In the genomic region with DNA sequence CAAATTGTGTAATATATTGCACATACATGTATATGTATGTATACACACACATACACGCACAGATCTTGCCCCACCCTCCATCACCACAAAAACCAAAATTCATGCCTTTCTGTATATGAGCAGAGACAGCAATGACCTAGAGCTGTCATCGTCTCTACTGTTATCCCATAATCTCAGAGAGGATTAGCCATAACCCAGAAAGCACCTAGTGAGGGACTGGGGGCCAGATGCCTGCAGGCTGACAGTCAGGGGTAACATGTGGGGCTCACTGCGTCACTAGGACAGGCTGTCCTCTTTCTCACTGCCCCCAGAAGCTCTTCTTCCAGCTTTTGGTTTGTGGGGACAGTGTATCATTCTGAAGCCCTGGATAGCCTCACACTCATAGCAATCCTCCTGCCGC, we compare ENCODE assay signal across 18 mouse cellular contexts. TPM values are rescaled to one million over a fixed set of nuclear protein-coding genes. Genes with fewer than 3 reads are reported as not detected.
DNase-seq lines count a peak whose midpoint lies in the region; ATAC-seq and TF ChIP-seq lines count a peak whose summit lies in the region.
"Had no signal": no experiment of that assay in that cellular context is flagged by ENCODE, and none has a peak within 500 bp of the region (broad histone marks: within the 10 kb centered on the region; RNA-seq: fewer than 3 reads in every experiment).

No protein-coding gene starts in this region.

- H3K36me3 ChIP-seq in heart, embryonic 15.5 days, result no peaks in the 10 kb centered on the region
- no peaks in the 10 kb centered on the region for H3K36me3 ChIP-seq in lung, postnatal 0 days (ENCODE audit: insufficient read depth, low read length)
- H3K36me3 ChIP-seq in embryonic facial prominence, embryonic 10.5 days (replicated peaks), result no peaks in the 10 kb centered on the region
- no peaks in the 10 kb centered on the region for H3K36me3 ChIP-seq in stomach, embryonic 15.5 days
- H3K36me3 ChIP-seq: embryonic facial prominence, embryonic 13.5 days; hindbrain, embryonic 13.5 days; liver, embryonic 15.5 days; midbrain, embryonic 10.5 days had no signal

- H3K27me3 ChIP-seq in heart, embryonic 15.5 days, result no peaks in the 10 kb centered on the region
- H3K27me3 ChIP-seq in lung, postnatal 0 days (replicated peaks; ENCODE audit: insufficient read depth, low read length), result no peaks in the 10 kb centered on the region
- no peaks in the 10 kb centered on the region for H3K27me3 ChIP-seq in embryonic facial prominence, embryonic 10.5 days (replicated peaks; ENCODE audit: low read depth, poor library complexity, severe bottlenecking)
- no peaks in the 10 kb centered on the region for H3K27me3 ChIP-seq in stomach, embryonic 15.5 days (replicated peaks)
- H3K27me3 ChIP-seq: embryonic facial prominence, embryonic 13.5 days; forebrain, embryonic 13.5 days; hindbrain, embryonic 13.5 days; liver, embryonic 15.5 days had no signal

- no peak for DNase-seq in heart, postnatal 36 days
- no peak for DNase-seq in lung, postnatal 0 days (ENCODE audit: low spot score)
- DNase-seq in lung, adult 2 months, result no peak
- no peak for DNase-seq in embryonic facial prominence, embryonic 10.5 days (ENCODE audit: low spot score)
- DNase-seq in gastrocnemius, postnatal 36 days, result no peak
- DNase-seq: adrenal gland, adult 2 months; cerebellum, postnatal 25 days; gastrocnemius, postnatal 14 days; kidney, adult 9 months; layer of hippocampus, adult 9-11 months had no signal

- no peak for TF ChIP-seq POLR2A in lung, adult 2 months (IDR thresholded peaks at IDR 0.05; ENCODE audit: borderline replicate concordance, extremely low read depth, low read depth, low read length)

- no peak overlapping the region for H3K4me3 ChIP-seq in heart, embryonic 15.5 days
- H3K4me3 ChIP-seq in lung, postnatal 0 days (ENCODE audit: low read depth, low read length), result no peak overlapping the region
- H3K4me3 ChIP-seq in lung, adult 2 months (replicated peaks; ENCODE audit: extremely low read depth, low read depth, low read length), result no peak overlapping the region
- H3K4me3 ChIP-seq in embryonic facial prominence, embryonic 10.5 days, result no peak overlapping the region
- no peak overlapping the region for H3K4me3 ChIP-seq in stomach, embryonic 15.5 days (replicated peaks)
- H3K4me3 ChIP-seq: embryonic facial prominence, embryonic 13.5 days; forebrain, embryonic 13.5 days; hindbrain, embryonic 13.5 days; liver, embryonic 15.5 days; midbrain, embryonic 10.5 days; myocyte had no signal

- peak overlapping the region; percentile 83 for H3K27ac ChIP-seq in heart, embryonic 15.5 days
- peak overlapping the region; percentile 55; the same call in 1 of the 2 replicates for H3K27ac ChIP-seq in lung, postnatal 0 days (ENCODE audit: low read length)
- H3K27ac ChIP-seq in embryonic facial prominence, embryonic 10.5 days (replicated peaks), result 0 out of 2 replicates have a peak overlapping the region, but pooled peaks have one; percentile 1
- H3K27ac ChIP-seq in stomach, embryonic 15.5 days, result peak overlapping the region; percentile 86
- H3K27ac ChIP-seq: forebrain, embryonic 13.5 days; hindbrain, embryonic 13.5 days had no signal

- ATAC-seq in heart, embryonic 15.5 days (replicated peaks; ENCODE audit: insufficient number of reproducible peaks, insufficient read depth, low FRiP score, low read depth), result no peak
- ATAC-seq in lung, postnatal 0 days, result no peak
- ATAC-seq in stomach, embryonic 15.5 days (ENCODE audit: insufficient read depth, low FRiP score, low read depth), result no peak
- ATAC-seq: forebrain, embryonic 13.5 days had no signal

- intact Hi-C loops in heart, postnatal 36 days (cut with DNase I), result loop anchor here (2.0 kb wide), 1 partner anchor 17 kb away; a partner anchor contains a TSS
- intact Hi-C loops in gastrocnemius, postnatal 36 days (cut with DNase I), result no loop called here

- no peak overlapping the region for H3K9ac ChIP-seq in heart, embryonic 15.5 days
- no peak overlapping the region for H3K9ac ChIP-seq in lung, postnatal 0 days (replicated peaks; ENCODE audit: low read depth)
- no peak overlapping the region for H3K9ac ChIP-seq in stomach, embryonic 15.5 days
- H3K9ac ChIP-seq: embryonic facial prominence, embryonic 13.5 days; forebrain, embryonic 13.5 days; hindbrain, embryonic 13.5 days; liver, embryonic 15.5 days had no signal

- H3K4me1 ChIP-seq in heart, embryonic 15.5 days (replicated peaks), result peaks cover 21% of the 10 kb centered on the region
- H3K4me1 ChIP-seq in lung, postnatal 0 days (ENCODE audit: insufficient read depth, low read depth, low read length), result no peaks in the 10 kb centered on the region
- H3K4me1 ChIP-seq in lung, adult 2 months (ENCODE audit: control insufficient read depth, insufficient read depth, low read length), result peaks cover 13% of the 10 kb centered on the region
- H3K4me1 ChIP-seq in embryonic facial prominence, embryonic 10.5 days, result peaks cover 24% of the 10 kb centered on the region
- H3K4me1 ChIP-seq in stomach, embryonic 15.5 days, result peaks cover 23% of the 10 kb centered on the region
- H3K4me1 ChIP-seq: forebrain, embryonic 13.5 days had no signal

- no peak overlapping the region for H3K4me2 ChIP-seq in heart, embryonic 15.5 days
- H3K4me2 ChIP-seq in lung, postnatal 0 days (replicated peaks; ENCODE audit: low read depth, low read length), result no peak overlapping the region
- H3K4me2 ChIP-seq in stomach, embryonic 15.5 days, result no peak overlapping the region
- H3K4me2 ChIP-seq: embryonic facial prominence, embryonic 13.5 days; forebrain, embryonic 13.5 days; hindbrain, embryonic 13.5 days; liver, embryonic 15.5 days had no signal

- H3K9me3 ChIP-seq in heart, embryonic 15.5 days (replicated peaks), result no peaks in the 10 kb centered on the region
- H3K9me3 ChIP-seq in lung, postnatal 0 days (ENCODE audit: low read length), result no peaks in the 10 kb centered on the region
- H3K9me3 ChIP-seq in embryonic facial prominence, embryonic 10.5 days, result peaks cover 8% of the 10 kb centered on the region
- no peaks in the 10 kb centered on the region for H3K9me3 ChIP-seq in stomach, embryonic 15.5 days
- H3K9me3 ChIP-seq: liver, embryonic 15.5 days had no signal

- TF ChIP-seq EP300 in lung, postnatal 0 days (IDR thresholded peaks at IDR 0.05), result no peak

- 81% methylated on average over 4 of the region's 4 CpGs for WGBS in heart, embryonic 15.5 days
- WGBS in lung, postnatal 0 days, result 84% methylated on average over 4 of the region's 4 CpGs
- 90% methylated on average over 4 of the region's 4 CpGs for WGBS in lung, adult 2 months
- WGBS in embryonic facial prominence, embryonic 10.5 days, result 84% methylated on average over 4 of the region's 4 CpGs
- 67% methylated on average over 4 of the region's 4 CpGs for WGBS in stomach, embryonic 15.5 days

- TF ChIP-seq CTCF in lung, postnatal 0 days (IDR thresholded peaks at IDR 0.05), result no peak
- no peak for TF ChIP-seq CTCF in lung, adult 2 months (IDR thresholded peaks at IDR 0.05; ENCODE audit: insufficient read depth, low read length)

RNA-seq across cellular contexts. Expression of a gene that starts 17.1 kb away (rescaled TPM):
- polyA plus RNA-seq in heart, embryonic 15.5 days (2015; fragmentation: Nextera tagmentation; extraction: Ambion mirVana), result 54.4 and 86.9 TPM in 2 replicates
- total RNA-seq in heart, postnatal 36 days (2021), result 10 to 100 TPM; 24.7 to 32.5 TPM
- 98.3 and 137 TPM in 2 replicates for polyA plus RNA-seq in lung, postnatal 0 days (2015; fragmentation: Nextera tagmentation; extraction: Ambion mirVana)
- 137 and 204 TPM in 2 replicates for polyA plus RNA-seq in lung, adult 2 months (2012; rRNA removed)
- polyA plus RNA-seq in embryonic facial prominence, embryonic 10.5 days (2016; fragmentation: Nextera tagmentation; extraction: Ambion mirVana), result 2.3 and 2.8 TPM in 2 replicates
- 64.1 and 65.1 TPM in 2 replicates for polyA plus RNA-seq in stomach, embryonic 15.5 days (2015; fragmentation: Nextera tagmentation; extraction: Ambion mirVana)
- total RNA-seq in gastrocnemius, postnatal 36 days (2021), result 10 to 100 TPM in 1 of 2 experiments, 1 to 10 TPM in 1; 7.2 to 10.5 TPM

Comparison
In these comparisons a context has a peak if more than half of its experiments do, and no peak if none do; other contexts are left out.
1. H3K27ac ChIP-seq: peak in every context shown above with its lines; median percentile 86 in stomach, embryonic 15.5 days; 83 in heart, embryonic 15.5 days; 55 in lung, postnatal 0 days; 1 in embryonic facial prominence, embryonic 10.5 days.
2. RNA of a gene that starts 17.1 kb away (polyA plus RNA-seq): 137 to 204 TPM in lung, adult 2 months, 98.3 to 137 TPM in lung, postnatal 0 days, 64.1 to 65.1 TPM in stomach, embryonic 15.5 days and 54.4 to 86.9 TPM in heart, embryonic 15.5 days; 2.3 to 2.8 TPM in embryonic facial prominence, embryonic 10.5 days; every median in the first group is over 10 times any median in the second.